Mouse (Mus musculus): ENCODE results near the gene Bad. TPM values are rescaled to one million over a fixed set of nuclear protein-coding genes. Genes with fewer than 3 reads are reported as not detected.

Bad gene
- total and polyA plus RNA-seq, 2 experiments from 2014 or later = 56.5 to 95.3 TPM

DNA sequence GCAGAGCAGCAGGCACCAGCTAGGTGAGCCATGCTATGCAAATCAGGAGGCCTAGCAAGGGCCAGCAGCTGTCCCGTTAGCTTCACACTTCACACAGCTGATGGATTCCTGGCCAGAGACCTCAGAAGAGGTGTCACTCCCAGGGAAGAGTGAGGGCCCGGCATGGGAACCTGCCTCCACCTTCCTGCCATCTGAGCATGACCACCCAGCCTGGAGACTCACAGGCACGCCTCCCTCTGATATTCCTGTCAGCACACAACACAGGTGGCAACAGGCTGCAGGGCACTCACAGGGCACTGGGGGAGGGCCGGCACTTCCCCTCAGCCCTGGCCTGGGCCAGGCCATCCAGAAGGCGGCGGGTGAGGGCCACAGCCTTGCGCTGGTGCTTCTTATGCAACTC lies 13.8 kb downstream of the Bad start:
- no peak for ATAC-seq

GRCm38 (mm10) chr19:6956461-6956860 lies 14.8 kb downstream of the Bad start:
- no peak for ATAC-seq
- Histone ChIP-seq H3K27me3 (ENCODE audit: insufficient read depth, low read length) (no peaks in the 10 kb centered on the region), H3K4me2 (ENCODE audit: low read depth) (no peak overlapping the region), H3K9me3 (ENCODE audit: low read length) (no peaks in the 10 kb centered on the region), H3K27ac (ENCODE audit: low read depth, low read length) (no peak overlapping the region), H3K36me3 (ENCODE audit: insufficient read depth) (peaks cover 6% of the 10 kb centered on the region; the same call in 1 of the 2 replicates), H3K4me3 (ENCODE audit: low read depth, low read length) (no peak overlapping the region), H3K4me1 (ENCODE audit: insufficient read depth) (0 out of 2 replicates have a peak, but pooled peaks cover 6% of the 10 kb centered on the region), H3K9ac (no peak overlapping the region)
- 81% methylated on average over 10 of the region's 10 CpGs for WGBS
- no peak for DNase-seq
- TF ChIP-seq CTCF (IDR thresholded peaks at IDR 0.05; ENCODE audit: low read depth) = no peak

More for the DNA sequence above, 13.8 kb downstream of the Bad start:
- no peak overlapping the region for H3K4me2 ChIP-seq (ENCODE audit: low read depth)
- no peak for DNase-seq
- WGBS = 91% methylated on average over 7 of the region's 7 CpGs
- H3K36me3 ChIP-seq (ENCODE audit: insufficient read depth) = peaks cover 6% of the 10 kb centered on the region; the same call in 1 of the 2 replicates
- no peak overlapping the region for H3K27ac ChIP-seq (ENCODE audit: low read depth, low read length)
- H3K9me3 ChIP-seq (ENCODE audit: low read length) = no peaks in the 10 kb centered on the region
- H3K27me3 ChIP-seq (ENCODE audit: insufficient read depth, low read length) = no peaks in the 10 kb centered on the region
- no peak for TF ChIP-seq CTCF (IDR thresholded peaks at IDR 0.05; ENCODE audit: low read depth)
- H3K9ac ChIP-seq = no peak overlapping the region
- peaks cover 6% of the 10 kb centered on the region; the same call in 1 of the 2 replicates for H3K4me1 ChIP-seq (ENCODE audit: insufficient read depth)
- no peak overlapping the region for H3K4me3 ChIP-seq (ENCODE audit: low read depth, low read length)

GRCm38 (mm10) chr19:6968491-6969271 lies 27.0 kb downstream of the Bad start:
- Histone ChIP-seq H3K36me3 (ENCODE audit: insufficient read depth) (no peaks in the 10 kb centered on the region), H3K4me3 (ENCODE audit: low read depth, low read length) (peak overlapping the region; percentile 35; the same call in 1 of the 2 replicates), H3K27ac (ENCODE audit: low read depth, low read length) (no peak overlapping the region), H3K9me3 (ENCODE audit: low read length) (no peaks in the 10 kb centered on the region), H3K4me2 (ENCODE audit: low read depth) (peak overlapping the region; percentile 39), H3K4me1 (ENCODE audit: insufficient read depth) (0 out of 2 replicates have a peak, but pooled peaks cover 3% of the 10 kb centered on the region), H3K9ac (0 out of 2 replicates have a peak overlapping the region, but pooled peaks have one; percentile 11), H3K27me3 (ENCODE audit: insufficient read depth, low read length) (no peaks in the 10 kb centered on the region)
- WGBS = 17% methylated on average over 15 of the region's 15 CpGs
- DNase-seq = no peak
- ATAC-seq = no peak
- no peak for TF ChIP-seq CTCF (IDR thresholded peaks at IDR 0.05; ENCODE audit: low read depth)

DNA sequence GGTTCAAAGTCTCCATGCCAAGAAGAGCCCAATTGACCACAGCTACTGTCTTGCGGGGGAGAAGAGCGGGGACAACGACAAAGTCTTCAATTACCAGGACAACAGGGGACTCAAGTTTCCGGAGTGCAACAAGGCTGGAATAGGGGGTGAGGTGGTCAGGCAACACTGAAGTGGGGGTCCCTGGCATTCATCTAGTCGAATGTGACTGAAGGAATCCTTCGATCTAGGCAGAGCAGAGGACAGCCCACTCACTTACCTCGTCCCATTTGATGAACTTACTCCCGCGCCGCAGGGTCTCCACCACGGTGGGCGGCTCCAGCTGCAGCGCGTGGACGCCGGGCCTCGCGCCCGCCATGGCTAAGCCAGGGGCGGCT lies 27.6 kb downstream of the Bad start:
- TF ChIP-seq CTCF (IDR thresholded peaks at IDR 0.05; ENCODE audit: low read depth) = no peak
- 3% methylated on average over 20 of the region's 20 CpGs for WGBS
- Histone ChIP-seq H3K9ac (peak overlapping the region; percentile 11; the same call in 1 of the 2 replicates), H3K27ac (ENCODE audit: low read depth, low read length) (no peak overlapping the region), H3K4me3 (ENCODE audit: low read depth, low read length) (peak overlapping the region; percentile 35), H3K36me3 (ENCODE audit: insufficient read depth) (no peaks in the 10 kb centered on the region), H3K27me3 (ENCODE audit: insufficient read depth, low read length) (no peaks in the 10 kb centered on the region), H3K4me1 (ENCODE audit: insufficient read depth) (0 out of 2 replicates have a peak, but pooled peaks cover 3% of the 10 kb centered on the region), H3K9me3 (ENCODE audit: low read length) (no peaks in the 10 kb centered on the region), H3K4me2 (ENCODE audit: low read depth) (peak overlapping the region; percentile 39)
- ATAC-seq (no peak), DNase-seq (no peak)

GRCm38 (mm10) chr19:6969665-6970381 lies 28.2 kb downstream of the Bad start:
- H3K27ac ChIP-seq (ENCODE audit: low read depth, low read length) = no peak overlapping the region
- H3K9me3 ChIP-seq (ENCODE audit: low read length) = no peaks in the 10 kb centered on the region
- H3K9ac ChIP-seq = peak overlapping the region; percentile 11; the same call in 1 of the 2 replicates
- no peaks in the 10 kb centered on the region for H3K36me3 ChIP-seq (ENCODE audit: insufficient read depth)
- peak overlapping the region; percentile 39 for H3K4me2 ChIP-seq (ENCODE audit: low read depth)
- 0 out of 2 replicates have a peak, but pooled peaks cover 3% of the 10 kb centered on the region for H3K4me1 ChIP-seq (ENCODE audit: insufficient read depth)
- ATAC-seq (peak; percentile 10; the same call in 1 of the 2 replicates), DNase-seq (peak; percentile 35)
- TF ChIP-seq CTCF (IDR thresholded peaks at IDR 0.05; ENCODE audit: low read depth) = peak; percentile 52
- 2% methylated on average over 52 of the region's 55 CpGs for WGBS
- H3K4me3 ChIP-seq (ENCODE audit: low read depth, low read length) = peak overlapping the region; percentile 35
- H3K27me3 ChIP-seq (ENCODE audit: insufficient read depth, low read length) = no peaks in the 10 kb centered on the region

- Histone ChIP-seq H3K4me2 (ENCODE audit: low read depth) (peak overlapping the region; percentile 39), H3K27ac (ENCODE audit: low read depth, low read length) (no peak overlapping the region), H3K4me3 (ENCODE audit: low read depth, low read length) (no peak overlapping the region), H3K27me3 (ENCODE audit: insufficient read depth, low read length) (no peaks in the 10 kb centered on the region), H3K9ac (no peak overlapping the region), H3K9me3 (ENCODE audit: low read length) (no peaks in the 10 kb centered on the region), H3K4me1 (ENCODE audit: insufficient read depth) (0 out of 2 replicates have a peak, but pooled peaks cover 3% of the 10 kb centered on the region), H3K36me3 (ENCODE audit: insufficient read depth) (no peaks in the 10 kb centered on the region)
- no peak for TF ChIP-seq CTCF (IDR thresholded peaks at IDR 0.05; ENCODE audit: low read depth)
- DNase-seq (no peak), ATAC-seq (no peak)
- WGBS = 17% methylated on average over 11 of the region's 11 CpGs
These were observed 28.9 kb downstream of the Bad start for GRCm38 (mm10) chr19:6970460-6971085.

Data from forebrain, postnatal 0 days (tissue).